Mouse (Mus musculus): ENCODE data around the gene Sag. TPM values are rescaled to one million over a fixed set of nuclear protein-coding genes. Genes with fewer than 3 reads are reported as not detected.
A peak's percentile ranks its signal among the peaks of the same experiment; 100 is the strongest.

Sag gene
- total and polyA plus RNA-seq, 3 experiments, result 0.19 to 2.0 (median 1.0) TPM

- H3K27me3 ChIP-seq (replicated peaks), result no peaks in the 10 kb centered on the region
- dilution Hi-C loops (cut with MboI; ENCODE audit: extremely low pct_ligation_motif_present, extremely low pct_unique_long_range_greater_than_20kb, low sequenced_read_pairs), result no loop called here
- no peak for DNase-seq (ENCODE audit: extremely low read depth)
- no peaks in the 10 kb centered on the region for H3K79me2 ChIP-seq (replicated peaks; ENCODE audit: control insufficient read depth, extremely low read depth, insufficient read depth, poor library complexity, severe bottlenecking)
- H3K4me2 ChIP-seq (ENCODE audit: insufficient read depth, low read depth, poor library complexity, severe bottlenecking), result no peak overlapping the region
- no peak overlapping the region for H3K4me3 ChIP-seq (replicated peaks in 1 of 3; ENCODE audit: low read depth in 2 of 3, low read length in 2 of 3, poor library complexity in 1 of 3)
- peaks cover 0 to 8% of the 10 kb centered on the region in 2 experiments; a peak in 2 of 4 replicates for H3K4me1 ChIP-seq (ENCODE audit: control insufficient read depth in 1 of 2, insufficient read depth in 2 of 2)
- no peak for TF ChIP-seq KAT2A (IDR thresholded peaks at IDR 0.05; ENCODE audit: insufficient replicate concordance, low read length)
- TF ChIP-seq JUN (IDR thresholded peaks at IDR 0.05; ENCODE audit: insufficient read depth, low read depth, low read length), result no peak
- TF ChIP-seq USF2 (conservative IDR thresholded peaks at IDR 0.05; ENCODE audit: low read depth, low read length), result no peak
- no peak for TF ChIP-seq IRF4 (IDR thresholded peaks at IDR 0.05; ENCODE audit: low read depth, low read length)
- TF ChIP-seq MYC (IDR thresholded peaks at IDR 0.05; ENCODE audit: low read depth, low read length), result no peak
- no peak for TF ChIP-seq SIN3A (IDR thresholded peaks at IDR 0.05; ENCODE audit: low read length)
- no peak for TF ChIP-seq GABPA (IDR thresholded peaks at IDR 0.05; ENCODE audit: insufficient replicate concordance, low read depth, low read length)
- TF ChIP-seq CTCF (conservative IDR thresholded peaks at IDR 0.05 in 1 of 2, IDR thresholded peaks at IDR 0.05 in 1 of 2; ENCODE audit: low read depth in 2 of 2, low read length in 2 of 2), result no peak
- TF ChIP-seq ETS1 (conservative IDR thresholded peaks at IDR 0.05; ENCODE audit: low read depth, low read length), result no peak
- no peak for TF ChIP-seq EP300 (IDR thresholded peaks at IDR 0.05; ENCODE audit: low read length)
- TF ChIP-seq CHD1 (IDR thresholded peaks at IDR 0.05; ENCODE audit: low read depth, low read length), result no peak
- no peak for TF ChIP-seq RCOR1 (conservative IDR thresholded peaks at IDR 0.05; ENCODE audit: low read depth, low read length)
- TF ChIP-seq PAX5 (IDR thresholded peaks at IDR 0.05; ENCODE audit: low read length), result no peak
- no peak for TF ChIP-seq NRF1 (IDR thresholded peaks at IDR 0.05; ENCODE audit: low read depth, low read length)
- no peak for TF ChIP-seq ZKSCAN1 (IDR thresholded peaks at IDR 0.05; ENCODE audit: borderline replicate concordance, low read depth, low read length)
- H3K36me3 ChIP-seq (replicated peaks in 1 of 2; ENCODE audit: control insufficient read depth in 1 of 2, insufficient read depth in 1 of 2, low read length in 1 of 2), result peaks cover 69 to 94% of the 10 kb centered on the region in 2 experiments
- no peak overlapping the region for H3K27ac ChIP-seq (ENCODE audit: insufficient read depth, low read depth)
- in situ Hi-C loops (cut with MboI; ENCODE audit: low pct_ligation_motif_present, low pct_unique_long_range_greater_than_20kb, low sequenced_read_pairs), result loop anchor here (10.0 kb wide), 1 partner anchor 159 kb away; no protein-coding TSS in a partner anchor
- no peaks in the 10 kb centered on the region for H3K9me3 ChIP-seq (replicated peaks; ENCODE audit: low read length)
- H3K9ac ChIP-seq (ENCODE audit: insufficient read depth, low read depth), result no peak overlapping the region
Observed at GRCm38 (mm10) chr1:87765741-87766140, 37.7 kb upstream of the Sag start.

- in situ Hi-C loops (cut with MboI; ENCODE audit: low pct_ligation_motif_present, low pct_unique_long_range_greater_than_20kb, low sequenced_read_pairs), result loop anchor here (10.0 kb wide), 1 partner anchor 159 kb away; no protein-coding TSS in a partner anchor
- no peaks in the 10 kb centered on the region for H3K27me3 ChIP-seq (replicated peaks)
- H3K36me3 ChIP-seq (replicated peaks in 1 of 2; ENCODE audit: control insufficient read depth in 1 of 2, insufficient read depth in 1 of 2, low read length in 1 of 2), result peaks cover 71 to 95% of the 10 kb centered on the region in 2 experiments
- dilution Hi-C loops (cut with MboI; ENCODE audit: extremely low pct_ligation_motif_present, extremely low pct_unique_long_range_greater_than_20kb, low sequenced_read_pairs), result no loop called here
- no peaks in the 10 kb centered on the region for H3K9me3 ChIP-seq (replicated peaks; ENCODE audit: low read length)
- no peak overlapping the region for H3K4me2 ChIP-seq (ENCODE audit: insufficient read depth, low read depth, poor library complexity, severe bottlenecking)
- no peaks in the 10 kb centered on the region for H3K79me2 ChIP-seq (replicated peaks; ENCODE audit: control insufficient read depth, extremely low read depth, insufficient read depth, poor library complexity, severe bottlenecking)
- H3K27ac ChIP-seq (ENCODE audit: insufficient read depth, low read depth), result no peak overlapping the region
- H3K4me3 ChIP-seq (replicated peaks in 1 of 3; ENCODE audit: low read depth in 2 of 3, low read length in 2 of 3, poor library complexity in 1 of 3), result no peak overlapping the region
- peaks cover 3 to 8% of the 10 kb centered on the region in 2 experiments; a peak in 3 of 4 replicates for H3K4me1 ChIP-seq (ENCODE audit: control insufficient read depth in 1 of 2, insufficient read depth in 2 of 2)
- peak; percentile 68 for DNase-seq (ENCODE audit: extremely low read depth)
- no peak overlapping the region for H3K9ac ChIP-seq (ENCODE audit: insufficient read depth, low read depth)
- TF ChIP-seq RAD21 (IDR thresholded peaks at IDR 0.05; ENCODE audit: low read depth, low read length) (peak; percentile 60), ETS1 (conservative IDR thresholded peaks at IDR 0.05; ENCODE audit: low read depth, low read length) (no peak), IRF4 (IDR thresholded peaks at IDR 0.05; ENCODE audit: low read depth, low read length) (0 out of 2 replicates have a peak, but pooled peaks have one; percentile 36), KAT2A (IDR thresholded peaks at IDR 0.05; ENCODE audit: insufficient replicate concordance, low read length) (no peak), POLR2A (IDR thresholded peaks at IDR 0.05; ENCODE audit: low read depth, low read length) (no peak), MXI1 (IDR thresholded peaks at IDR 0.05; ENCODE audit: low read depth, low read length) (no peak), MAFK (IDR thresholded peaks at IDR 0.05; ENCODE audit: insufficient replicate concordance, low read length) (no peak), BHLHE40 (IDR thresholded peaks at IDR 0.05; ENCODE audit: low read depth, low read length) (0 out of 2 replicates have a peak, but pooled peaks have one; percentile 18), GABPA (IDR thresholded peaks at IDR 0.05; ENCODE audit: insufficient replicate concordance, low read depth, low read length) (no peak), JUN (IDR thresholded peaks at IDR 0.05; ENCODE audit: insufficient read depth, low read depth, low read length) (no peak), ZKSCAN1 (IDR thresholded peaks at IDR 0.05; ENCODE audit: borderline replicate concordance, low read depth, low read length) (no peak), RCOR1 (conservative IDR thresholded peaks at IDR 0.05; ENCODE audit: low read depth, low read length) (no peak), MYC (IDR thresholded peaks at IDR 0.05; ENCODE audit: low read depth, low read length) (peak; percentile 65; the same call in 1 of the 2 replicates), CHD2 (IDR thresholded peaks at IDR 0.05; ENCODE audit: low read length) (no peak), JUND (conservative IDR thresholded peaks at IDR 0.05; ENCODE audit: low read depth, low read length) (no peak), ZMIZ1 (IDR thresholded peaks at IDR 0.05; ENCODE audit: low read depth, low read length) (no peak), ZNF384 (IDR thresholded peaks at IDR 0.05; ENCODE audit: low read depth, low read length) (no peak), POLR2AphosphoS2 (IDR thresholded peaks at IDR 0.05; ENCODE audit: low read depth, low read length) (no peak), SMC3 (IDR thresholded peaks at IDR 0.05; ENCODE audit: low read depth, low read length) (peak; percentile 81), MAX (IDR thresholded peaks at IDR 0.05; ENCODE audit: low read length) (0 out of 2 replicates have a peak, but pooled peaks have one; percentile 33), ELF1 (IDR thresholded peaks at IDR 0.05; ENCODE audit: low read depth, low read length) (no peak), MAZ (IDR thresholded peaks at IDR 0.05; ENCODE audit: low read depth, low read length) (no peak), USF2 (conservative IDR thresholded peaks at IDR 0.05; ENCODE audit: low read depth, low read length) (no peak), NRF1 (IDR thresholded peaks at IDR 0.05; ENCODE audit: low read depth, low read length) (no peak), TCF12 (IDR thresholded peaks at IDR 0.05; ENCODE audit: low read depth, low read length) (no peak), SIN3A (IDR thresholded peaks at IDR 0.05; ENCODE audit: low read length) (no peak), CTCF (conservative IDR thresholded peaks at IDR 0.05 in 1 of 2, IDR thresholded peaks at IDR 0.05 in 1 of 2; ENCODE audit: low read depth in 2 of 2, low read length in 2 of 2) (peak; percentile 76 to 81)
Observed at GRCm38 (mm10) chr1:87766233-87766632, 37.2 kb upstream of the Sag start.
